Mouse (Mus musculus) T-cell, adult 2 months (primary cell): ENCODE results near the gene Fam189a1.

ENCODE experiments used
- DNase-seq: peaks from one replicate; pipeline ENCODE4 v3.0.0; 2022; ENCODE audit warnings: low spot score

Gene Fam189a1

GRCm38 (mm10) chr7:64728181-64728591 is 428.2 kb downstream of the Fam189a1 start:
- no peak for DNase-seq

GRCm38 (mm10) chr7:64725967-64726695 is 430.2 kb downstream of the Fam189a1 start:
- DNase-seq: no peak

- no peak for DNase-seq
Measured at GRCm38 (mm10) chr7:64724409-64724808, 432.0 kb downstream of the Fam189a1 start.

- no peak for DNase-seq
Measured at GRCm38 (mm10) chr7:64723313-64723712, 433.1 kb downstream of the Fam189a1 start.

- DNase-seq: no peak
Measured at GRCm38 (mm10) chr7:64716286-64716685, 440.1 kb downstream of the Fam189a1 start.

- no peak for DNase-seq
Measured at GRCm38 (mm10) chr7:64709520-64710262, 446.7 kb downstream of the Fam189a1 start.

- DNase-seq: no peak
Measured at GRCm38 (mm10) chr7:64708176-64708575, 448.2 kb downstream of the Fam189a1 start.
